Mouse (Mus musculus) regulatory T cell (primary cell): Measurements from ENCODE around the gene Kitl.

Experiments
- in situ Hi-C: fragments of 300-600 bp; cut with MboI, MseI; formaldehyde crosslinking; loops from one replicate; pipeline ENCODE4 v1.15.1; 2025; ENCODE audit warnings: high pct_unique_total_duplicates

Kitl gene

GRCm38 (mm10) chr10:100015370-100016325, at the start of gene Kitl:
Kitl (plus strand) TSS chr10:100015630.
- in situ Hi-C loops, result no loop called here

- in situ Hi-C loops, result no loop called here
Observed at GRCm38 (mm10) chr10:99972866-99973265, 42.6 kb upstream of the Kitl start.

- in situ Hi-C loops, result no loop called here
Observed at GRCm38 (mm10) chr10:99980096-99980495, 35.3 kb upstream of the Kitl start.

GRCm38 (mm10) chr10:99980916-99981315, 34.5 kb upstream of the Kitl start:
- in situ Hi-C loops, result no loop called here

GRCm38 (mm10) chr10:99981887-99982286, 33.5 kb upstream of the Kitl start:
- in situ Hi-C loops, result no loop called here

- in situ Hi-C loops, result no loop called here
Observed at GRCm38 (mm10) chr10:99986745-99987144, 28.7 kb upstream of the Kitl start.

GRCm38 (mm10) chr10:99989758-99990157, 25.7 kb upstream of the Kitl start:
- in situ Hi-C loops, result no loop called here

GRCm38 (mm10) chr10:99992121-99992520, 23.3 kb upstream of the Kitl start:
- in situ Hi-C loops, result no loop called here

- in situ Hi-C loops, result no loop called here
Observed at GRCm38 (mm10) chr10:100001452-100001851, 14.0 kb upstream of the Kitl start.

GRCm38 (mm10) chr10:100003797-100004196, 11.6 kb upstream of the Kitl start:
- in situ Hi-C loops, result no loop called here

- in situ Hi-C loops, result no loop called here
Observed at GRCm38 (mm10) chr10:100009681-100010080, 5.7 kb upstream of the Kitl start.

GRCm38 (mm10) chr10:100010291-100010690, 5.1 kb upstream of the Kitl start:
- in situ Hi-C loops, result no loop called here

- in situ Hi-C loops, result no loop called here
Observed at GRCm38 (mm10) chr10:100014096-100014495, 1.3 kb upstream of the Kitl start.

- in situ Hi-C loops, result no loop called here
Observed at GRCm38 (mm10) chr10:100016326-100016709, 888 bp downstream of the Kitl start.

GRCm38 (mm10) chr10:100016941-100017770, 1.7 kb downstream of the Kitl start:
- in situ Hi-C loops, result no loop called here

- in situ Hi-C loops, result no loop called here
Observed at GRCm38 (mm10) chr10:100017771-100018070, 2.3 kb downstream of the Kitl start.

GRCm38 (mm10) chr10:100018493-100018892, 3.1 kb downstream of the Kitl start:
- in situ Hi-C loops, result no loop called here

GRCm38 (mm10) chr10:100019246-100020195, 4.1 kb downstream of the Kitl start:
- in situ Hi-C loops, result no loop called here

- in situ Hi-C loops, result no loop called here
Observed at GRCm38 (mm10) chr10:100022090-100022834, 6.8 kb downstream of the Kitl start.

- in situ Hi-C loops, result no loop called here
Observed at GRCm38 (mm10) chr10:100022835-100023093, 7.3 kb downstream of the Kitl start.

- in situ Hi-C loops, result no loop called here
Observed at GRCm38 (mm10) chr10:100025665-100026064, 10.2 kb downstream of the Kitl start.
